Mouse (Mus musculus): ENCODE results near the gene Tmprss12.

DNA sequence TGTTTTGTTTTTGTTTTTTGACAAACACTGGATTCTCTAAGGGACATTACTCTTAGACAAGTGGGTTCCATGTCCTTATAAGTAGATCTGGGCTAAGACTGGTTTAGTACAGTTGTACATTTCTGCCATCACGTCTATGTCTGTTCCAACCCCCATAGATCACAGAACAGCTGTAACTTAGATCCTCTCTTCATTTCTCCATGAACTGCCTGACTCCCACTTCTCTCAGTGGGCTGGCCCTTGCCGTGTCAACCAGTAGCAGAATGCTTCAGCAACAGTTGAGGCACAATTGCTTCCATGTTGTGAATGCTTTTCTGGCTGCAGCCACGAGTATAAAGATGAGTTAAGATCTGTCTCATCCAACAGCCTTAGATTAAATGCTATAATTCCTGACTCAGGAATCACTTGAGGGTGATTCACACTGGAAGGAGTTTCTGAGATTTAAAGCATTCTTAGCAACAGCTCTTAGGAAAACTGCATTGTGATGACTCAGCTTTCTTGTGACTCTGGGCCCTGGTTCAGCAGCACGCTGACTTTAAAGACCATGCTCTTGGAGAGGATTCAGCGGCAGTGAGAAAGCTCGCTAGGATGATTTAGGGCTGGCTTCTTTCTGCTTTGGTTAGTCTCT lies 29.4 kb upstream of the Tmprss12 start:
- TF ChIP-seq SRF (IDR thresholded peaks at IDR 0.05; ENCODE audit: control insufficient read depth, insufficient read length, low read depth) (no peak), POLR2A (IDR thresholded peaks at IDR 0.05; ENCODE audit: insufficient read length, low read depth) (no peak), MYOD1 (IDR thresholded peaks at IDR 0.05; ENCODE audit: control insufficient read depth in 1 of 3, insufficient read length in 2 of 3, low read depth in 2 of 3) (no peak), POLR2AphosphoS2 (IDR thresholded peaks at IDR 0.05; ENCODE audit: insufficient read length, low read depth) (no peak), E2F4 (IDR thresholded peaks at IDR 0.05; ENCODE audit: insufficient read depth) (no peak), MAX (IDR thresholded peaks at IDR 0.05; ENCODE audit: low read depth) (no peak)
